Mouse (Mus musculus) heart, postnatal 25 days (tissue): ENCODE data around the gene Spg7. TPM values are rescaled to one million over a fixed set of nuclear protein-coding genes. Genes with fewer than 3 reads are reported as not detected.

Experiments
- DNase-seq: peaks from one replicate; pipeline ENCODE4 v3.0.0; 2022; ENCODE audit warnings: low spot score
- intact Hi-C: fragments of 180-260 bp; cut with DNase I; formaldehyde crosslinking; loops from one replicate; pipeline ENCODE4 v1.15.1; 2025
- total RNA-seq, 2 experiments: library from RNA; stranded (reverse); gene quantifications; 2 replicates each; pipeline ENCODE4 v1.2.3; 2021

The Spg7 gene
- total RNA-seq, 2 experiments from 2014 or later = 77.4 to 78.7 TPM

GRCm38 (mm10) chr8:123113908-123114469 lies 51.2 kb downstream of the Spg7 start:
- intact Hi-C loops = no loop called here
- DNase-seq = no peak

GRCm38 (mm10) chr8:123114644-123115043 lies 51.9 kb downstream of the Spg7 start:
- intact Hi-C loops = no loop called here

GRCm38 (mm10) chr8:123117127-123117731 lies 54.5 kb downstream of the Spg7 start, which contains the start of gene Cpne7:
Gene Cpne7, plus strand, starts transcription at chr8:123117374.
- no peak for DNase-seq
- intact Hi-C loops = no loop called here

More at GRCm38 (mm10) chr8:123114644-123115043, 51.9 kb downstream of the Spg7 start:
- DNase-seq = no peak

GRCm38 (mm10) chr8:123117744-123118143 lies 55.0 kb downstream of the Spg7 start:
- intact Hi-C loops = no loop called here
- DNase-seq = no peak

DNA sequence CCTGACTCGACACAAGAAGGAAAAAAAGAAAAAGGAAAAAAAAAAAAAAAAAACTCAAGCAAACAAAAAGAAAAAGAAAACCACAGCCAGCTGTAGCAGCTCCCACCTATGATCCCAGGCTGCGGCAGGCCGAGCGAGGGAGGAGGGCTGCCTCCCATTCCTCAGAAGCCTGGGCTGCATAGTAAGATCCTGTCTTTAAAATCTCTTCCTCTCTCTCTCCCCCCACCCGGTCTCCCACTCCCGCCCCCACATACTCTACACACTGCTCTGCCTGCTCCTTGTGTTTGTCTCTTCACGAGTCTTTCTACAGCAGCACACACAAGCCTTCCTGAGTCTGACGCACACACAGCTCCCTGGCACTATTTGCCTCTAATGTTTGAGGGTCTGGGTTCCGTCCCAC lies 59.3 kb downstream of the Spg7 start:
- intact Hi-C loops = no loop called here
- no peak for DNase-seq

DNA sequence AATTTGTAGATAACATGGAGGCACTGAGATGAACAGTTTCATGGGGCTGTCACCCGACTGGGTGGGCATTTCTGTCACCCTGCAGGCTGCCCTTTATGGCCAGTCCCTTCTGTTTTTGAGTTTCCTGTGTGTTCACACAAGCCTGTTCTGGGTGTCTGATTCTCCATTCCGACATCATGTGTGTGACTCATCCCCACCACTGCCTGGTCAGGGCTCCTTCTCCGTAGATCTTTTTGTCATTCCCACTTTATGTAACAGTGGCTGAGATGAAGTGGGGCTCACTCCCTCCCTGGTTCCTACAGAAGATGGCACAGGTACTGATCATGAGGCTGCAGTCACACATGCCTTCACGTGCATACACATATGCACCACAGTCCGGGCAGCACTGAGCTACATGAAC lies 59.9 kb downstream of the Spg7 start:
- intact Hi-C loops = no loop called here

GRCm38 (mm10) chr8:123126193-123126816 lies 63.6 kb downstream of the Spg7 start:
- intact Hi-C loops = no loop called here
- no peak for DNase-seq

More for the DNA sequence above, 59.9 kb downstream of the Spg7 start:
- no peak for DNase-seq

- DNase-seq = no peak
These were observed 68.3 kb downstream of the Spg7 start for GRCm38 (mm10) chr8:123131041-123131440.

DNA sequence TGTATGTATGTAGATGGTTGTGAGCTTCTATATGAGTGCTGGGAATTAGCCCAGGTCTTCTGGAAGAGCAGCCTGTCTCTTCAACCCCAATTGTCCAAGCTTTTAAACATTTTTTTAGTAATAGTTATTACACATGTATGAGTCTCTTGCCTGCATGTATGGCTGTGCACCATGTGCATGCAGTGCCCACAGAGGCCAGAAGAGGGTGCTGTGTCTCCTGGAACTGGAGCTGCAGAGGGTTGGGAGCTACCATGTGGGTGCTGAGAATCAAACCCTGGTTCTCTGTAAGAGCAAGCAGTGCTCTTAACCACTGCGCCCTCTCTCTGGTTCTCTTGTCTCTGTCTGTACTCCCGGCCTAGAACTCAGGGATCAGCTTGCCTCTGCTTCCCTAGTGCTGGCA lies 70.2 kb downstream of the Spg7 start:
- DNase-seq = no peak
- intact Hi-C loops = no loop called here

More at GRCm38 (mm10) chr8:123131041-123131440, 68.3 kb downstream of the Spg7 start:
- intact Hi-C loops = no loop called here

- intact Hi-C loops = no loop called here
- DNase-seq = no peak
These were observed 71.5 kb downstream of the Spg7 start for GRCm38 (mm10) chr8:123134149-123134713.

- DNase-seq = no peak
- intact Hi-C loops = no loop called here
These were observed 72.7 kb downstream of the Spg7 start for GRCm38 (mm10) chr8:123135406-123135805.

GRCm38 (mm10) chr8:123135806-123136205 lies 73.1 kb downstream of the Spg7 start:
- DNase-seq = no peak
- intact Hi-C loops = no loop called here

- peak; percentile 43 for DNase-seq
These were observed 73.5 kb downstream of the Spg7 start for GRCm38 (mm10) chr8:123136287-123136686.

DNA sequence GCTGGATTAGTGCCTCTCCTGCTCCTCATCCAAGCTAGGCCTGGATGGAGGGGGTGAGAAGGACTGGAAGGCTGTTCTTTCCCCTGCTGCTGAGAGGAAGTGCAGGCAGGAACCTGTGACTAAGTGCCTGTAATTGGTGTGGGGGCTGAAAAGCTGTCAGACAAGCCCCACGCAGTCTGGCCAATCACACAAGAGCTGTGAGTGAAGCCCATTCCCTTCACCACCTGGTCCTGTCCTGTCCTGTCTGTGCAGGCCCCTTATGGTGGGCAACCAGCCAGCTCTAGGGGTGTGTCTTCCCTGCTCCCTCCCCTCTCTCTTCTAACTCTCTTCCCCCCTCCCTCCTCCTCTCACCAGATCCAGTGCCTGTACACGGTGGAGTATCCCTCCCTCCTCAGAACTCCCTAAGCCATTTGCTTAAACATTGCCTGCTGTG lies 74.9 kb downstream of the Spg7 start:
- intact Hi-C loops = no loop called here
- no peak for DNase-seq

More at GRCm38 (mm10) chr8:123136287-123136686, 73.5 kb downstream of the Spg7 start:
- intact Hi-C loops = no loop called here

DNA sequence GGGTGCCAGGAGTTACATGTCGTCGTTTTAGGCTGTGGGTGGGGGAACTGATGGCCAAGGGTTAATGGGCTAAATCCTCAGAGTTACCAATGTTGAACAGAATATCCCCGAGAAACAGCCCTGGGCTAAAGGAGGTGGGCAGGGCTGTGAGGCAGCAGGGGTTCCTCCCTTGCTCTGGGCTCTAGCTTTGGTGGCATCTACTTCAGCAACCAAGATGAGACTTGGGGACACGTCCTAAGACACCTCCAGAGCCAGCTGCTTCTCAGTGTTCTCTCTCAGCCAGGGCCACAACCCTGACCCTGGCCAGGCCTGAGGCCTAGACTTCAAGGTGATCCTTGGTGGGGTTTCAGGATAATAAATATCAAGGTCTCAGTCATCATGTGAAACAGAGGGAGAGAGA lies 76.0 kb downstream of the Spg7 start:
- no peak for DNase-seq
- intact Hi-C loops = no loop called here

- intact Hi-C loops = no loop called here
- peak; percentile 75 for DNase-seq
These were observed 79.2 kb downstream of the Spg7 start for GRCm38 (mm10) chr8:123141741-123142462.

- intact Hi-C loops = loop anchor here (5.0 kb wide), 1 partner anchor 42 kb away; the partner anchor contains the start of gene Dpep1
- DNase-seq = no peak
These were observed 82.5 kb downstream of the Spg7 start for GRCm38 (mm10) chr8:123145279-123145678.

DNA sequence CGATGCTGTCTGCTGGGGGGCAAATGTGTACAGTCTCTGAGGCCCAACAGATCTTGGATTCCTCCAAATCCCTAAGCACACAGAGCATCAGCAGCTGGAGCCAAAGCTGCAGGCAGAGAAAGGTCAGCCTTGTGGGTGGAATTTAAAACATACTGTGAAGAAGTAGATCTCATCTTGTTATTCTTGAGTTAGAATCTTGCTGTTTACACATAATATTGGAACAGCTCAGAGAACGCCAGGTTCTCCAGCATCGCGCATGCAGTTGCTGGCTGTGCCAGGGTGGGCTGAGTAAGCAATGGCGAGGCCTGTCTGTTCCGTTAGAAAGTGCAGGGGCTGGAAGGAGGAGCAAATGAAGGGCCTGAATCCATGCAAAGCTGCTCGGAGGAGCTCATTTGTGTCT lies 83.6 kb downstream of the Spg7 start:
- peak; percentile 45 for DNase-seq
- intact Hi-C loops = loop anchor here (5.0 kb wide), 1 partner anchor 41 kb away; the partner anchor contains the start of gene Dpep1
